Mouse (Mus musculus): ENCODE results near the gene Atp2b1. TPM values are rescaled to one million over a fixed set of nuclear protein-coding genes. Genes with fewer than 3 reads are reported as not detected.

Gene Atp2b1
- polyA plus RNA-seq, 1 experiment from 2014 or later: 176 TPM

GRCm38 (mm10) chr10:99011084-99011483 lies 96.9 kb downstream of the Atp2b1 start:
- no peaks in the 10 kb centered on the region for H3K27me3 ChIP-seq
- no peaks in the 10 kb centered on the region for H3K9me3 ChIP-seq
- H3K27ac ChIP-seq (replicated peaks): no peak overlapping the region
- no peak for ATAC-seq (replicated peaks)
- H3K4me1 ChIP-seq: no peaks in the 10 kb centered on the region
- 78% methylated on average over 3 of the region's 3 CpGs for WGBS
- no peak overlapping the region for H3K9ac ChIP-seq (replicated peaks)
- H3K36me3 ChIP-seq: peaks cover 16% of the 10 kb centered on the region; the same call in 1 of the 2 replicates
- no peak overlapping the region for H3K4me2 ChIP-seq (replicated peaks)
- no peak overlapping the region for H3K4me3 ChIP-seq

GRCm38 (mm10) chr10:99012086-99012485 lies 97.9 kb downstream of the Atp2b1 start:
- H3K36me3 ChIP-seq: peaks cover 23% of the 10 kb centered on the region
- ATAC-seq (replicated peaks): no peak
- H3K9ac ChIP-seq (replicated peaks): no peak overlapping the region
- H3K27ac ChIP-seq (replicated peaks): no peak overlapping the region
- H3K27me3 ChIP-seq: no peaks in the 10 kb centered on the region
- WGBS: 85% methylated on average over 5 of the region's 5 CpGs
- no peaks in the 10 kb centered on the region for H3K4me1 ChIP-seq
- H3K4me3 ChIP-seq: no peak overlapping the region
- H3K9me3 ChIP-seq: no peaks in the 10 kb centered on the region
- H3K4me2 ChIP-seq (replicated peaks): no peak overlapping the region

- Histone ChIP-seq H3K4me2 (replicated peaks) (no peak overlapping the region), H3K4me3 (no peak overlapping the region), H3K4me1 (no peaks in the 10 kb centered on the region), H3K27ac (replicated peaks) (no peak overlapping the region), H3K36me3 (peaks cover 31% of the 10 kb centered on the region), H3K27me3 (no peaks in the 10 kb centered on the region), H3K9me3 (no peaks in the 10 kb centered on the region), H3K9ac (replicated peaks) (no peak overlapping the region)
- ATAC-seq (replicated peaks): no peak
- 94% methylated on average over 13 of the region's 13 CpGs for WGBS
These were observed 100.5 kb downstream of the Atp2b1 start for GRCm38 (mm10) chr10:99014737-99015136.

- Histone ChIP-seq H3K9me3 (no peaks in the 10 kb centered on the region), H3K27ac (replicated peaks) (no peak overlapping the region), H3K9ac (replicated peaks) (no peak overlapping the region), H3K27me3 (no peaks in the 10 kb centered on the region), H3K36me3 (peaks cover 28% of the 10 kb centered on the region), H3K4me2 (replicated peaks) (no peak overlapping the region), H3K4me1 (no peaks in the 10 kb centered on the region), H3K4me3 (no peak overlapping the region)
- no peak for ATAC-seq (replicated peaks)
- WGBS: 79% methylated on average over 5 of the region's 5 CpGs
These were observed 102.8 kb downstream of the Atp2b1 start for GRCm38 (mm10) chr10:99016996-99017395.

GRCm38 (mm10) chr10:99027462-99027861 lies 113.3 kb downstream of the Atp2b1 start:
- peaks cover 3% of the 10 kb centered on the region; the same call in 1 of the 2 replicates for H3K36me3 ChIP-seq
- H3K4me2 ChIP-seq (replicated peaks): no peak overlapping the region
- no peaks in the 10 kb centered on the region for H3K4me1 ChIP-seq
- ATAC-seq (replicated peaks): no peak
- H3K27me3 ChIP-seq: no peaks in the 10 kb centered on the region
- H3K27ac ChIP-seq (replicated peaks): no peak overlapping the region
- WGBS: 86% methylated on average over 5 of the region's 5 CpGs
- H3K4me3 ChIP-seq: no peak overlapping the region
- no peaks in the 10 kb centered on the region for H3K9me3 ChIP-seq
- H3K9ac ChIP-seq (replicated peaks): no peak overlapping the region

GRCm38 (mm10) chr10:99029844-99030243 lies 115.6 kb downstream of the Atp2b1 start:
- Histone ChIP-seq H3K27me3 (no peaks in the 10 kb centered on the region), H3K4me1 (no peaks in the 10 kb centered on the region), H3K9ac (replicated peaks) (no peak overlapping the region), H3K27ac (replicated peaks) (no peak overlapping the region), H3K4me2 (replicated peaks) (no peak overlapping the region), H3K36me3 (no peaks in the 10 kb centered on the region), H3K9me3 (no peaks in the 10 kb centered on the region), H3K4me3 (no peak overlapping the region)
- ATAC-seq (replicated peaks): no peak
- 78% methylated on average over 7 of the region's 7 CpGs for WGBS

GRCm38 (mm10) chr10:99033830-99034828 lies 119.9 kb downstream of the Atp2b1 start:
- no peak overlapping the region for H3K4me3 ChIP-seq
- no peaks in the 10 kb centered on the region for H3K4me1 ChIP-seq
- no peak overlapping the region for H3K27ac ChIP-seq (replicated peaks)
- no peak overlapping the region for H3K9ac ChIP-seq (replicated peaks)
- H3K36me3 ChIP-seq: no peaks in the 10 kb centered on the region
- 93% methylated on average over 15 of the region's 15 CpGs for WGBS
- no peaks in the 10 kb centered on the region for H3K27me3 ChIP-seq
- H3K9me3 ChIP-seq: no peaks in the 10 kb centered on the region
- no peak for ATAC-seq (replicated peaks)
- H3K4me2 ChIP-seq (replicated peaks): no peak overlapping the region

- Histone ChIP-seq H3K27ac (replicated peaks) (no peak overlapping the region), H3K9ac (replicated peaks) (no peak overlapping the region), H3K36me3 (no peaks in the 10 kb centered on the region), H3K4me3 (no peak overlapping the region), H3K4me2 (replicated peaks) (no peak overlapping the region), H3K9me3 (no peaks in the 10 kb centered on the region), H3K27me3 (no peaks in the 10 kb centered on the region), H3K4me1 (no peaks in the 10 kb centered on the region)
- WGBS: 90% methylated on average over 21 of the region's 21 CpGs
- ATAC-seq (replicated peaks): no peak
These were observed 123.2 kb downstream of the Atp2b1 start for GRCm38 (mm10) chr10:99037185-99038065.

GRCm38 (mm10) chr10:99038866-99039265 lies 124.7 kb downstream of the Atp2b1 start:
- no peak for ATAC-seq (replicated peaks)
- no peak overlapping the region for H3K4me2 ChIP-seq (replicated peaks)
- H3K4me3 ChIP-seq: no peak overlapping the region
- no peak overlapping the region for H3K9ac ChIP-seq (replicated peaks)
- H3K36me3 ChIP-seq: no peaks in the 10 kb centered on the region
- WGBS: 92% methylated on average over 3 of the region's 3 CpGs
- H3K27me3 ChIP-seq: no peaks in the 10 kb centered on the region
- H3K9me3 ChIP-seq: no peaks in the 10 kb centered on the region
- no peaks in the 10 kb centered on the region for H3K4me1 ChIP-seq
- no peak overlapping the region for H3K27ac ChIP-seq (replicated peaks)

GRCm38 (mm10) chr10:99040171-99040570 lies 126.0 kb downstream of the Atp2b1 start:
- Histone ChIP-seq H3K4me2 (replicated peaks) (no peak overlapping the region), H3K36me3 (no peaks in the 10 kb centered on the region), H3K4me1 (no peaks in the 10 kb centered on the region), H3K4me3 (no peak overlapping the region), H3K27ac (replicated peaks) (no peak overlapping the region), H3K27me3 (no peaks in the 10 kb centered on the region), H3K9ac (replicated peaks) (no peak overlapping the region), H3K9me3 (no peaks in the 10 kb centered on the region)
- no peak for ATAC-seq (replicated peaks)
- WGBS: 92% methylated on average over 5 of the region's 5 CpGs

- Histone ChIP-seq H3K27ac (replicated peaks) (no peak overlapping the region), H3K4me1 (no peaks in the 10 kb centered on the region), H3K27me3 (no peaks in the 10 kb centered on the region), H3K4me2 (replicated peaks) (no peak overlapping the region), H3K36me3 (no peaks in the 10 kb centered on the region), H3K9me3 (no peaks in the 10 kb centered on the region), H3K9ac (replicated peaks) (no peak overlapping the region), H3K4me3 (no peak overlapping the region)
- no peak for ATAC-seq (replicated peaks)
- WGBS: 88% methylated on average over 5 of the region's 5 CpGs
These were observed 132.7 kb downstream of the Atp2b1 start for GRCm38 (mm10) chr10:99046756-99047550.
